Mouse (Mus musculus): Measurements from ENCODE around the gene Zfp933. TPM values are rescaled to one million over a fixed set of nuclear protein-coding genes. Genes with fewer than 3 reads are reported as not detected.

Gene Zfp933
- polyA plus RNA-seq, 1 experiment, result 0.55 TPM

Other genes with a start within 250 kb of the Zfp933 start
- gene Zfp979, start 205.9 kb downstream of the Zfp933 start, polyA plus RNA-seq (2012; fragmentation: generic; extraction: Trizol), result 0.30 TPM
- not detected for gene Zfp534, start 145.8 kb downstream of the Zfp933 start, polyA plus RNA-seq (2012; fragmentation: generic; extraction: Trizol)
- 0.07 TPM for gene Zfp984, start 38.6 kb downstream of the Zfp933 start, polyA plus RNA-seq (2012; fragmentation: generic; extraction: Trizol)
- gene Miip, start 20.4 kb upstream of the Zfp933 start, polyA plus RNA-seq (2012; fragmentation: generic; extraction: Trizol), result 13.5 TPM
- 4.6 TPM for gene Fv1, start 20.6 kb upstream of the Zfp933 start, polyA plus RNA-seq (2012; fragmentation: generic; extraction: Trizol)
- gene Mfn2, start 56.3 kb upstream of the Zfp933 start, polyA plus RNA-seq (2012; fragmentation: generic; extraction: Trizol), result 46.7 TPM
- gene Plod1, start 88.4 kb upstream of the Zfp933 start, polyA plus RNA-seq (2012; fragmentation: generic; extraction: Trizol), result 49.2 TPM
- 46.5 TPM for gene 2510039O18Rik, start 92.5 kb upstream of the Zfp933 start, polyA plus RNA-seq (2012; fragmentation: generic; extraction: Trizol)
- 1.2 TPM for gene Nppb, start 137.4 kb upstream of the Zfp933 start, polyA plus RNA-seq (2012; fragmentation: generic; extraction: Trizol)
- gene Nppa, start 152.4 kb upstream of the Zfp933 start, polyA plus RNA-seq (2012; fragmentation: generic; extraction: Trizol), result not detected
- gene Clcn6, start 190.5 kb upstream of the Zfp933 start, polyA plus RNA-seq (2012; fragmentation: generic; extraction: Trizol), result 11.5 TPM
- 16.1 TPM for gene Mthfr, start 190.7 kb upstream of the Zfp933 start, polyA plus RNA-seq (2012; fragmentation: generic; extraction: Trizol)
- 8.2 TPM for gene Agtrap, start 239.7 kb upstream of the Zfp933 start, polyA plus RNA-seq (2012; fragmentation: generic; extraction: Trizol)